Mouse (Mus musculus) liver, embryonic 12.5 days (tissue): ENCODE measurements around the gene Paqr9. TPM values are rescaled to one million over a fixed set of nuclear protein-coding genes. Genes with fewer than 3 reads are reported as not detected.
A peak's percentile ranks its signal among the peaks of the same experiment; 100 is the strongest.

ENCODE experiments used
- ATAC-seq: fragments of 200-750 bp; cut with Nextera tagmentation; 2 replicates; pipeline ENCODE4 v1.8.0; 2017; ENCODE audit warnings: moderate number of reproducible peaks, mild to moderate bottlenecking, moderate library complexity
- H3K27ac ChIP-seq: fragments of 300-500 bp; sonication (generic); 2 replicates; pipeline ENCODE4 v1.5.1; 2016; ENCODE audit warnings: mild to moderate bottlenecking
- H3K27me3 ChIP-seq: fragments of 300-500 bp; sonication (generic); replicated peaks from 2 replicates; pipeline ENCODE4 v1.6.1; 2016; ENCODE audit warnings: mild to moderate bottlenecking, moderate library complexity
- H3K36me3 ChIP-seq: fragments of 300-500 bp; sonication (generic); 2 replicates; pipeline ENCODE4 v1.6.1; 2016; ENCODE audit warnings: mild to moderate bottlenecking, moderate library complexity
- H3K4me1 ChIP-seq: fragments of 300-500 bp; sonication (generic); 2 replicates; pipeline ENCODE4 v1.6.1; 2016
- H3K4me2 ChIP-seq: fragments of 300-500 bp; sonication (generic); 2 replicates; pipeline ENCODE4 v1.6.1; 2016; ENCODE audit warnings: mild to moderate bottlenecking, moderate library complexity
- H3K4me3 ChIP-seq: fragments of 300-500 bp; sonication (generic); 2 replicates; pipeline ENCODE4 v1.5.1; 2016; ENCODE audit warnings: mild to moderate bottlenecking, moderate library complexity
- H3K9ac ChIP-seq: fragments of 300-500 bp; sonication (generic); 2 replicates; pipeline ENCODE4 v1.6.1; 2016; ENCODE audit warnings: mild to moderate bottlenecking, moderate library complexity
- H3K9me3 ChIP-seq: fragments of 300-500 bp; sonication (generic); replicated peaks from 2 replicates; pipeline ENCODE4 v1.6.1; 2016; ENCODE audit warnings: mild to moderate bottlenecking, moderate library complexity
- WGBS: fragments of 180-500 bp; shearing (Covaris S2); methylation state at CpG from one replicate; pipeline ENCODE4 v1.1.7; 2016; ENCODE audit not compliant: insufficient replicate concordance; 5-methylcytosine and 5-hydroxymethylcytosine counted together
- polyA plus RNA-seq: library from polyadenylated mRNA; unstranded; fragments of >200 nt; fragmentation: Nextera tagmentation; extraction: Ambion mirVana; gene quantifications from 2 replicates; pipeline ENCODE4 v1.2.1, GENCODE M21; 2016

The Paqr9 gene
- polyA plus RNA-seq, 1 experiment from 2014 or later = 14.2 TPM

DNA sequence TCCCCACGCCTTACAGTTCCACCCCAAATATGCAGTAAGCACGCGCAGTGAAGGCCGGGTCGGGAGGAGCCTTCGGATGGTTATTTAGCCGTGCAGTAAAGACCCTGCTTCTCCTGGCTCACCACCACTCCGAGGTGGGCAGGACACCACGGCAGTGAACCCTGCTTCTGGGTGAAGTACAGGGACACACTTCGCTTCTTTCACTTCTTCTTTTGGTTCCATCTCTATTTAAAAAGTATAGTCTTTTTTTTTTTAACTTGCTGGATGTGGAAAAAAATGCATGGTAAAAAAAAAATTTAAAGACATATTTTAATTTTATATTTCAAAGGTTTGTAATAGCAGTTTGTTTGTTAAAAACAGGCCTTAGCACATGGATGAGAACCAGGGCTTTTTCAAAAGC lies 6.9 kb downstream of the Paqr9 start:
- 0 out of 2 replicates have a peak, but pooled peaks cover 5% of the 10 kb centered on the region for H3K4me1 ChIP-seq
- 76% methylated on average over 10 of the region's 10 CpGs for WGBS
- H3K36me3 ChIP-seq = no peaks in the 10 kb centered on the region
- no peak overlapping the region for H3K4me3 ChIP-seq
- H3K27me3 ChIP-seq = peaks cover 55% of the 10 kb centered on the region
- no peak for ATAC-seq
- no peaks in the 10 kb centered on the region for H3K9me3 ChIP-seq
- no peak overlapping the region for H3K9ac ChIP-seq
- no peak overlapping the region for H3K4me2 ChIP-seq
- H3K27ac ChIP-seq = no peak overlapping the region

DNA sequence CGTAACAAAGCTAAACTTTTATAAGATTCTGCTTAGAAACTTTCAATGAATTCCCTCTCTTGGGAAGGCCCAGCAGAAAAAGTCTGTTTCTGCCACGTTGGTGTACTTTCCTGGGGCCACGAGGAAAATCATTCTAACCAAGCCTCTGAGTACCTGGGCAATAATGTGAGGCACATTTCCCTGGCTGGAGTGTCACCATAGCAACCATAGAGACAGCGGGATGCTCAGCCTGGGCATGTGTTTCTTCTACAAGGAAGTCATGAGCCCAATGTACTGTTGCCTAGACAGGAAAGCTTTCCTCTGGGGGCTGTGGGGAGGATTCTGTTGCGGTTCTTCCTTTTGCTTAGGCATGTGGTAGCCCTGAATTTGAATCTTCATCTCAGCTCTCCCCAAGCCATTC lies 7.5 kb downstream of the Paqr9 start:
- WGBS = 52% methylated on average over 5 of the region's 5 CpGs
- no peak for ATAC-seq

DNA sequence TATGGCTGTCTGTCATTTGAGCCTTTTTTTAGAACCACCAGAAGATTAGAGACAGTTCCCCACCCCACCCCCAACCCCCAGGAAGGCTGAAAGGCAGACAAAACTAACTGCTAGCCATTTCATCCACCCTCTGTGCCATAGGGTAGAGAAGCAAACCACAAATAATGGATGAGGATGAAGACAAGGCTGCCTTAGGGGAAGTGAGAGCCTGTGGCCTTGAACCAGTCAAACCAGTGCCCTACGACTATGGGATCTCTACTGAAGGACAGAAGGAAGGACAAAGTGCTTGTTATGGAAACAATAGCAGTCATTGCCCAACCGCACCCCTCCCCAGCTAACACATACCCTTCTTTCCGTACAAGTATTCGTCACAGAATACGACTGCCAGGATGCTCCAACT lies 9.8 kb downstream of the Paqr9 start:
- Histone ChIP-seq H3K4me2 (no peak overlapping the region), H3K9ac (no peak overlapping the region), H3K4me3 (no peak overlapping the region), H3K27me3 (peaks cover 26% of the 10 kb centered on the region), H3K36me3 (no peaks in the 10 kb centered on the region), H3K27ac (no peak overlapping the region), H3K4me1 (0 out of 2 replicates have a peak, but pooled peaks cover 5% of the 10 kb centered on the region), H3K9me3 (no peaks in the 10 kb centered on the region)
- no peak for ATAC-seq
- WGBS = 83% methylated on average over 5 of the region's 5 CpGs

More for the DNA sequence above, 7.5 kb downstream of the Paqr9 start:
- no peaks in the 10 kb centered on the region for H3K36me3 ChIP-seq
- H3K9me3 ChIP-seq = no peaks in the 10 kb centered on the region
- no peak overlapping the region for H3K9ac ChIP-seq
- no peak overlapping the region for H3K4me3 ChIP-seq
- no peak overlapping the region for H3K4me2 ChIP-seq
- H3K4me1 ChIP-seq = 0 out of 2 replicates have a peak, but pooled peaks cover 5% of the 10 kb centered on the region
- H3K27me3 ChIP-seq = peaks cover 49% of the 10 kb centered on the region
- no peak overlapping the region for H3K27ac ChIP-seq

DNA sequence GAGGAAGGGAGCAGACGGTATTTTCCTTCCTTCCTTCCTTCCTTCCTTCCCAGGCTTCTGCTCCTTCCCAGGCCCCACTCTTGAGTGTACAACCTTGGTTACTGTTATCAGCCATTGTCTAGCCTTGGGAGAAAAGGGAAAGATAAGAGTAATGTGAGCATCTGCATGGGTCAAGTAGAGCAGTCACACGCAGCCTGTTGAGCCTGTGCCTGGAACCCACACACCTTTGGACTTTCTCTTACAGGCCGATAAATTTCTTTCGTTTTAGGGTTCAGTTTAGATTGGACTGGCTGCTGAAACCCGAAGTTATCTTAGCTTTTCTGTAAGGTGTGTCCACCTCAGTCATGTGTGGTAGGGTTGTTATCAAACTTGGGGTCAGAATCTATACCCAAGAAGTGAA lies 10.5 kb downstream of the Paqr9 start:
- Histone ChIP-seq H3K36me3 (no peaks in the 10 kb centered on the region), H3K27me3 (peaks cover 20% of the 10 kb centered on the region), H3K4me2 (no peak overlapping the region), H3K9ac (no peak overlapping the region), H3K27ac (no peak overlapping the region), H3K4me1 (0 out of 2 replicates have a peak, but pooled peaks cover 5% of the 10 kb centered on the region), H3K4me3 (no peak overlapping the region), H3K9me3 (no peaks in the 10 kb centered on the region)
- 69% methylated on average over 5 of the region's 5 CpGs for WGBS
- ATAC-seq = no peak

DNA sequence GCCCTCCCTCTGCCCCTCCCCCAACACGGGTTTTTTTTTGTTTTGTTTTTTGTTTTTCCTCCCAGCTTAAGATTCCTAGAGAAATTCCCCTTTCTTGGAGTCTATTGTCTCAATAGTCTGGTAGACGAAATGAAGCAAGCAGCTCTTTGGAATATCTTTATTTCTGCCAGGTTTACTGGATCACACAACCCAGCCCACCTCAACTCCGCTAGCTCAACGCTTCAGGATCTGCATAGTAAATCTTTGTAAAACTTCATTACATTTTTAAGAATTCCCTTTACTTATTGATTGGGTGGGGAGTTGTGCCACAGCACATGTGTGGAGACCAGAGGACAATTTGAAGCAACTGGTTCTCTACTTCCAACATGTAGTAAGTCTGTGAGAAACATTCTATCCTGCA lies 11.1 kb downstream of the Paqr9 start:
- Histone ChIP-seq H3K4me1 (0 out of 2 replicates have a peak, but pooled peaks cover 5% of the 10 kb centered on the region), H3K4me3 (no peak overlapping the region), H3K9me3 (no peaks in the 10 kb centered on the region), H3K36me3 (no peaks in the 10 kb centered on the region), H3K27ac (no peak overlapping the region), H3K27me3 (peaks cover 13% of the 10 kb centered on the region), H3K9ac (no peak overlapping the region), H3K4me2 (no peak overlapping the region)
- ATAC-seq = no peak
- WGBS = 70% methylated on average over 4 of the region's 4 CpGs

DNA sequence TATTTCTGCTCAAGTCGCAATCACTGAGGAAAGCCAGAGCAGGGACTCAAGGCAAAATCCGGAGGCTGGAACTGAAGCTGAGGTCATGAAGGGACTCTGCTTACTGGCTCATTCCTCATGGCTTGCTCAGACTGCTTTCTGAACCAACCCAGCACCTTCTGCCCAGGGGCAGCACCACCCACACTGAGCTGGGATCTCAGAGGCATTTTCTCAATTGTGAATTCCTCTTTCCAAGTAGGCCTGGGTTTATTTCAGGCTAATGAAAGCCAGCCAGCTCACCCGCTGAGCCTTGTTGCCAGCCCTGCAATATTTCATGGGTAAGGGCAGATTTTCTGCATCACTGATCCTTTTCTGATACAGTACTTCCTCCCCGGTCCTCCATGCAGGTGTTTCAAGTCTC lies 12.0 kb downstream of the Paqr9 start:
- 72% methylated on average over 4 of the region's 4 CpGs for WGBS
- Histone ChIP-seq H3K9me3 (no peaks in the 10 kb centered on the region), H3K4me2 (no peak overlapping the region), H3K27me3 (peaks cover 7% of the 10 kb centered on the region; the same call in 1 of the 2 replicates), H3K9ac (no peak overlapping the region), H3K4me1 (0 out of 2 replicates have a peak, but pooled peaks cover 5% of the 10 kb centered on the region), H3K4me3 (no peak overlapping the region), H3K36me3 (no peaks in the 10 kb centered on the region), H3K27ac (no peak overlapping the region)
- ATAC-seq = no peak

DNA sequence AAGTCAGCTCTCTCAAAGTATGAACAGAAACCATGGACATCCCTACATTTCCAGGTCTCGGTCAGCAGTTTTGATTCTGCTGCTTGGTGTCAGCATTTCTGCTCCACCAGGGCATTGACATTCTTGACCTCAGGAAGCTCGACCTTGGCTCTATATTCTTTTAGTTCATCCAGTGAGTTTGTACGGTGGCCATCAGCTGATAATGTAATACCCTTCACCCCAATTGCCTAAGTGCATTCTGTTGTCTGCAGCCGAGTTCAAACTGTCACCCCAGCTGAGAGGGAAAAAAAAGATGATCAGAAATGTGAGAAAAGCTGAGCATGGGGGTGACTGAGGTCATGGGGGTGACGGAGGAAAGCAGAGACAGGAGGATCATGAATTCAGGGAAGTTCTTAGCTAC lies 13.1 kb downstream of the Paqr9 start:
- Histone ChIP-seq H3K27me3 (no peaks in the 10 kb centered on the region), H3K36me3 (no peaks in the 10 kb centered on the region), H3K4me3 (no peak overlapping the region), H3K4me1 (0 out of 2 replicates have a peak, but pooled peaks cover 5% of the 10 kb centered on the region), H3K4me2 (no peak overlapping the region), H3K9me3 (no peaks in the 10 kb centered on the region), H3K27ac (no peak overlapping the region), H3K9ac (no peak overlapping the region)
- no peak for ATAC-seq
- 49% methylated on average over 5 of the region's 5 CpGs for WGBS

DNA sequence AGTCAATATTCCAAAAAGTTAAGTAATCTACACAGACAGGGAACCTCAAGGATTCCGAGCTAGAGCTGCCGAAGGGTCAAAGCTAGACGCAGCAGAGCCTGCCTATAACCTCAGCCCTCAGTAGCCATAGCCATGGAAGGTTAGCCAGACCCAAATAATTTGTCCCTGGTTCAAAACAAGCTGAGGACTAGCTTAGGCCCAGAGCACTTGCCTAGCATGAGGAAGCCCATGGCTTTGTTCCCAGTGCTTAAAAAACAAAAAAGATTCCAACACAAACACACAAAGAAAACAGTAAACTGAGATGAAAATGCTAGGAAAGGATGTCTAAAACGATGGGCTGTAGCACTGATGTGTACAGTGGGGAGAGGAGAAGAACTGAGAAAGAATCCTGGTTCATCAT lies 14.7 kb downstream of the Paqr9 start:
- no peak overlapping the region for H3K4me3 ChIP-seq

DNA sequence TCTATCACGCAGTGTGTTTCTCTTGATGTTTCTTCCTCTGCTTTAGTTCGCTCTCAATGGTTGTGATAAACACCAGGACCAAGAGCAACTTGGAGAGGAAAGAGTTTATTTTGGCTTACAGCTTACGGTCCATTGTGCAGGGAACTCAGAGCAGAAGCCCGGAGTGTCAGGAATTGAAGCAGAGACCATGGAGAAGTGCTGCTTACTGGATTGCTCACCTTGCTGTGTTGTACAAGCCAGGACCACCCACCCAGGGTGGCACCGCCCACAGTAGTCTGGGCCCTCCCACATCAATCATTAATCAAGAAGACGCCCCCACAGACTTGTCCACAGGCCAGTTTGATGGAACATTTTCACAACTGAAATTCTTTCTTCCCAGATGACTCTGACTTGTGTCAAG lies 18.0 kb downstream of the Paqr9 start:
- H3K4me1 ChIP-seq = 0 out of 2 replicates have a peak, but pooled peaks cover 5% of the 10 kb centered on the region
- no peak for ATAC-seq
- WGBS = 71% methylated on average over 6 of the region's 6 CpGs

More for the DNA sequence above, 14.7 kb downstream of the Paqr9 start:
- 62% methylated on average over 4 of the region's 4 CpGs for WGBS
- Histone ChIP-seq H3K27me3 (0 out of 2 replicates have a peak, but pooled peaks cover 5% of the 10 kb centered on the region), H3K9me3 (no peaks in the 10 kb centered on the region), H3K4me2 (no peak overlapping the region), H3K4me1 (0 out of 2 replicates have a peak, but pooled peaks cover 5% of the 10 kb centered on the region), H3K9ac (no peak overlapping the region), H3K36me3 (no peaks in the 10 kb centered on the region), H3K27ac (no peak overlapping the region)
- no peak for ATAC-seq

DNA sequence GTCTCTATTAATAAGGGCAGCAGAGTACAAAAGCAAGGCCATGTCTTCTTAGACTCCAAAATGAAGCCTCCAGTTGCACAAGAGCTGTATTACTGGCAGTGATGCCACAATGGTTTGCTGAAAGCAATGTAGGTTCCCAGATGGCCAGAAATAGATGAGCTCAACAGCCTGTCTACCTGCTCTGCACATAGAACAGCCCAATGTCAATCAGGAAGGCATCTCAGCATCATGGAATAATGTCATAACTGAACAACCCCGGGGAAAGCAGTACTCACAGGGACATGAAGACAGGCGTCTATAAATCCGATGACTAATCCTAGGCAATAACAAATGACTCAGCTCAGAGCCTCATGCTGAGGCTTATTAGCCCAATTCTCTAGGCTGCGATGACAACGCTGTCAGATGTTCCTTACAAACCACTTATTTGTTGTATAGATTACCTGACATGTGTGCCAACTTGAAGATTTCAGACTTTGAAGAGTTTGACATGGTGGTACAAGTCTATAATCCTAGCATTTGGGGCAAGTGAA lies 19.0 kb downstream of the Paqr9 start:
- H3K9me3 ChIP-seq = no peaks in the 10 kb centered on the region
- no peak overlapping the region for H3K4me3 ChIP-seq
- 76% methylated on average over 5 of the region's 5 CpGs for WGBS
- H3K4me1 ChIP-seq = 0 out of 2 replicates have a peak, but pooled peaks cover 5% of the 10 kb centered on the region
- no peak overlapping the region for H3K9ac ChIP-seq
- ATAC-seq = no peak
- no peak overlapping the region for H3K4me2 ChIP-seq
- H3K27ac ChIP-seq = no peak overlapping the region
- H3K36me3 ChIP-seq = no peaks in the 10 kb centered on the region
- peaks cover 32% of the 10 kb centered on the region for H3K27me3 ChIP-seq

More for the DNA sequence above, 18.0 kb downstream of the Paqr9 start:
- no peak overlapping the region for H3K27ac ChIP-seq
- no peak overlapping the region for H3K4me2 ChIP-seq
- no peak overlapping the region for H3K4me3 ChIP-seq
- H3K9me3 ChIP-seq = no peaks in the 10 kb centered on the region
- peaks cover 29% of the 10 kb centered on the region for H3K27me3 ChIP-seq
- H3K36me3 ChIP-seq = no peaks in the 10 kb centered on the region
- no peak overlapping the region for H3K9ac ChIP-seq

DNA sequence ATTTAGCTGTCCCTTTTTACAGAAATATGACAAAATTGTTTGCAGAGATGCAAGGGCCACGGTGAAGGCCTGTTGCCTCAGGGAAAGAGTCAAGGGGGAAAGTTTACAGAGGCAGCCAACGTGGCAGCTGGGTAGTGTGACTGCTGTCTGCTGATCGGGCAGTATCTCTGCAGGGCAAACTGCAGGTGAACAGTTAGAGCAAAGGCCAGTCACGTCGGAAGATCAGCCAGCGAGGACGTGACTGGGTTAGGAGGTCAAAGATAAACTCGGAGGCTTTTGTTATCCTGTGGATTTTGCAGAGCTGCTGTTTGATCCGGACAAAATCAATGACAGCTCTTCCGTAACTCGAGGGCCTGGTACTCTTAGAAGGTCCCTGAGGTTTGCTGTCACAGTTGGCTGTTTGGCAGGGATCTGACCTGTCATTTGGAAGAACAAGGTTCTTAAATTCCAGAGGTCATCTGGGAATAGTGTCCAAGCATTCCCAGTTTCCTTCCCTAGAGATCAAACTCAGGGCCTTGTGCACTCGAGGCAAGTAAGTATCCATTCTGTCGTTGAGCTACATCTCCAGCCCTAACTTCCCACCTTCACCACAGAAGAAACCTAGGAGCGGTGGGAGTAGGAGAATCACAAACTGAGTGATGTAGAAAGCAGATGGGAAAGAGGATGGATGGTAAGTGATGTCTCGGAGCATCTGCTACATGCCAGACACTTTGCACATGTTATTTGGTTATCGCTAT lies 21.7 kb downstream of the Paqr9 start:
- H3K4me1 ChIP-seq = 0 out of 2 replicates have a peak, but pooled peaks cover 5% of the 10 kb centered on the region
- peak overlapping the region; percentile 39 for H3K4me2 ChIP-seq
- 47% methylated on average over 16 of the region's 16 CpGs for WGBS
- no peak overlapping the region for H3K4me3 ChIP-seq
- no peak overlapping the region for H3K9ac ChIP-seq
- no peaks in the 10 kb centered on the region for H3K9me3 ChIP-seq
- H3K27ac ChIP-seq = peak overlapping the region; percentile 59; the same call in 1 of the 2 replicates
- H3K27me3 ChIP-seq = peaks cover 36% of the 10 kb centered on the region
- no peaks in the 10 kb centered on the region for H3K36me3 ChIP-seq
- peak; percentile 77 for ATAC-seq

DNA sequence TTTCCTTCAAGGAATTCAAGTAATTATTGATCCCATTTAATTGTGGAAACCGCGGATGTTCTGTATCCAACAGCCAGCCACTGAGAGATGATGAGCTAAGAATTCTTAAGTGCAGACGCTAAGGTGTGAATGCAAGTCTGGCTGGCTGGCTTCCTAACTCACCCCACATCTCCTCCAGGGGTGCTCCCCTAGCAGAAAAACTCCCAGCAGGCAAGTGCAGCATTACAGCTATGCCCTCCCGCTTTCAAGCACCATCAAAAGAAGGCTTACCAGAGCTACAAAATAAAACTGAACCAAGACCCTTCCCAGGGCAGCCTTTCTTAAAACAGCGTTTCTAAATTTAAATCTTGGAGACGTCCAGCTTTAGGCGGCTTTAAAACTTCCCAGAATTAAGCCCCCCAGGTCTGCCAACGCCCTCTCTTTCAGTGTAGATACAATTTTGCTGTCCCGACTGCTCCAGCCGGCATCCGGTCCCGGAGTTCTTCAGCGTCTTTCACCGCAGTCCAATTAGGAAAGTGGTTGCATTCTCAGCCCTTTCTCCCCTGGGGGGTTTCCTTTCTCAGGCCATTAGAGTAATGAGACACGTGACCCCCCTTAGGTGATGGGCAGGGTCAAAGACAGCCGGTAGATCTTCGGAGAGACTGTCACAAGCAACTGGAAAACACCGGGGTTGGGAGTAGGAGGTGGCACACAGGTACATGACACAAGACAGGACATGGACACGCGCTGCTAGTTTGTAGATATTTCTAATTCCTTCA lies 22.5 kb downstream of the Paqr9 start:
- Histone ChIP-seq H3K9me3 (no peaks in the 10 kb centered on the region), H3K27ac (peak overlapping the region; percentile 59), H3K4me2 (peak overlapping the region; percentile 39), H3K4me1 (0 out of 2 replicates have a peak, but pooled peaks cover 5% of the 10 kb centered on the region), H3K4me3 (peak overlapping the region; percentile 7), H3K9ac (no peak overlapping the region), H3K27me3 (peaks cover 36% of the 10 kb centered on the region), H3K36me3 (no peaks in the 10 kb centered on the region)
- ATAC-seq = no peak
- 11% methylated on average over 20 of the region's 20 CpGs for WGBS
